Mouse (Mus musculus): Measurements from ENCODE around the gene Slc25a36. TPM values are rescaled to one million over a fixed set of nuclear protein-coding genes. Genes with fewer than 3 reads are reported as not detected.

Slc25a36 gene
- total RNA-seq, 2 experiments from 2014 or later = 82.5 to 87.7 TPM

DNA sequence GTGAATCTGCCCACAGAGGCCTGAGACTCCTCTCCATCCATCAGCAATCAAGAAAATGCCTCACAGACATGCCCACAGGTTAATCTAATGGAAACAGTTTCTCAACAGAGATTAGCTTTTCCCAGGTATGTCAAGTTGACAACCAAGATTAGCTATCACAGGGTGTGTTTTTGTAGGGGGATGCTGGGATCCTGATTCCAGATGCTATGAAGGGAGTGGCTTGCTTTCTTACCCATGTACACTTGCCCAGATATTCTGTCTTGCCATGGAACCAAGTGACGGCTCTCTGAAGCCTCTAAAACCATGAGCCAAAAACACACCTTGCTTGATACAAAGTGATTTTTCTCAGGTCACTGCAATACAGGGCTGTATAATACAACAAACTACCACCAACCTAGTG, 46.8 kb downstream of the Slc25a36 start:
- DNase-seq (ENCODE audit: low spot score in 2 of 2) = no peak
- intact Hi-C loops (cut with DNase I) = no loop called here

DNA sequence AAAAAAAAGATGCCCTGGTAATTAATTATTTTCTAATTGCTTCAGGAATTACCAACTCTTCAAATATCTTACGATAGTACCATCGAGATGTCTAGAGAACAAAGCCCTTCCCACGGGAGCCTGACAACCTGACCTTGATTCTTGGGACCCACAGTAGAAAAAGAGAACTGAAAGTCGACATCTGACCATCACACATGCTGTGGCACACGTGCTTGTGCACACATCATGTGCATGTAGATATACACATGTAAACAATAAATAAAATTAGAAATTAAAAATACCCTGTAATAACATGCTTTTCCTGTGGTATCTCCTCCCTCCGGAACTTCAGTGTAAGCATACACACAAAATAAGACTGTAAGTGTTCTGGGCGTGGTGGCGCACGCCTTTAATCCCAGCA, 49.3 kb downstream of the Slc25a36 start:
- intact Hi-C loops (cut with DNase I) = no loop called here
- DNase-seq (ENCODE audit: low spot score in 2 of 2) = no peak

DNA sequence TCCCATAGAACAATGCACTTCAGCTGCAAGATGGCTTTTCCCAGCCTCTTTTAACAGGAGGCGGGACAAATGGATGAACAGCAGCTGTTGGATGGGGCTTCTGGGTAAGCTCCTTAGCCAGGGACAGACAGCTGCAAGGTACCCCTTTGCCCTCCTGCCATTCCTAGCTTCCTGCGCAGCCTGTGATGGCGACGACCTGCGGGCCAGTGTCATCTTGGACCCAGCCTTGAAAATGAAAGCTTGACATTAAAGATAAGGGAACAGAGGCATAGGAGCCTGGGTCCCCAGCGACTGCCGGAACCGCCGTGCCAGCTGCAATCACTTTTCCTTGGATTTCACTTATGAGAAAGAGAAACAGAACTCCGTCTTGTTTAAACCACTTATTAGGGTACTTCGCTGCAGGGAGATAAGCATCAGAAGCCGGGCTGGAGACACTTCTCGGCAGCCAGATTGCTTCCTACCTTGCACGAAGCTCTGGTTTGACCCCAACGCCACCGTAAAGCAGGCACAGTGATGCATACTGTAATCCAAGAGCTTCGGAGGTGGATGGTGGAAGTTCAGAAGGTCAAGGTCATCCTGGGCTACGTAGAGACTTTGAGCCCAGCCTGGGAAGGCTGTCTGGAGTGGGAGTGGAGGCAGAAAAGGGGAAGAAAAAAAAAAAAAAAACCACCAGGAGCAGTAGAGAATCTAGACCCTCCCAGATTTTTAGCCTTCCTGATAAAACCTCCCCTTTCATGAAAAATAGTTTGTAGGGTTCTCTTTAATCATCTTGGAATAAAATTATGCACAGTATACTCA, 54.2 kb downstream of the Slc25a36 start:
- intact Hi-C loops (cut with DNase I) = no loop called here

DNA sequence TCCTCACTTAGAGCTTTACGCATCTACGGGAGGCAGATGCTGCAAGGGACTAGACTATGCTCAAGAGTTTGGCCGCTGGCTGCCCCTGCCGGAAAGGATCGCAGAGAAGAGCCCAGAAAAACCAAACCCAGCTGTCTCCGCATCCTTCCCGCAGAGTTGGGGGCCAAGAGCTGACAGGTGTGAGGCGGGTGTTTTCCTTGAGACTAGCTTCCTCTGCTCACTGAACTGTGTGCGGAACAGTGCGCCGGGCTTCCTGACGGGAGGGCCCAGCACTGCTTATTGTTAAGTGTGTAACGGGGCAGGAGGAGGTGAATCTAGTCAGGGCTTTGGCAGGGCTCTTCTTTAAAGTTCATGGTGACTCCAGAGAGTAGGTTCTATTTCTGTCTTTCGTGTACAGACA, 55.1 kb downstream of the Slc25a36 start:
- DNase-seq (ENCODE audit: low spot score in 2 of 2) = no peak
- intact Hi-C loops (cut with DNase I) = no loop called here

More for the DNA sequence above, 54.2 kb downstream of the Slc25a36 start:
- no peak for DNase-seq (ENCODE audit: low spot score in 2 of 2)

DNA sequence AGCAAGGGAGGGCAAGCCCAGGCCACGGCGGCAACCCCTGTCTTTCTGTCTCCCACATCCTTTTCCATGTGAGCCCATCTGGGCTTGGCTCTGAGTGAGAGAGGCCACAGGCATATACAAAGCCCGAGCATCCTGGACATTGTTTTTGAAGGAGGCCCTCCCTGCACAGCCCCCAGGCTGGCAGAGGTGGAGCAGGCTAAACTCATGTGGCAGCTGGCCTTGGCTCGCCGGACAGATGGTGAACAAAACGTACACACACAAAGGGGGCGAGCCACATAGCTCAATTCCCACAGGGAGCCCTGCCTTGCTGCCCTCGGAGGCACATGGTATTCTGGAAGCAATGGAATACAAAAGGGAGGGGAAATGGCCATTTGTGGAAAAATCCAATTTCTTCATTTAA, 59.8 kb downstream of the Slc25a36 start:
- intact Hi-C loops (cut with DNase I) = no loop called here
- no peak for DNase-seq (ENCODE audit: low spot score in 2 of 2)

DNA sequence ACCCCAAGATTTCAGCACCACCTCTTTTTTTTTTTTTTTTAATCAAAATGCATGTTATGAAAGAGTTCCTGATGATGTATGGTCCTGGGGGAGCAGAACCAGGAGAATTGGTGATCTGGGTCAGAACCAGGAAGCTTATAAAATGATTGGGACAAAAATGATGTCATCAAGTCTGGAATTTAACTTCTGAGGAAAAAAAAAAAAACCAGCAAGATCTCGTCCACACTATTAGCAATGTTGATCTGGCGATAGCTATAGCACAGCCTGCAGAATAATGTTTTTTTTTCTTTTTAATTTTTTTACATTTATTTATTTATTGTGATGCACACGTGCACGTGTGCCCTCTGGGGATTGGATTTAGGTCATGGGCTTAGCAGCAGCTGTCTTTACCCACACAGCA, 64.7 kb downstream of the Slc25a36 start:
- no peak for DNase-seq (ENCODE audit: low spot score in 2 of 2)
- intact Hi-C loops (cut with DNase I) = no loop called here

DNA sequence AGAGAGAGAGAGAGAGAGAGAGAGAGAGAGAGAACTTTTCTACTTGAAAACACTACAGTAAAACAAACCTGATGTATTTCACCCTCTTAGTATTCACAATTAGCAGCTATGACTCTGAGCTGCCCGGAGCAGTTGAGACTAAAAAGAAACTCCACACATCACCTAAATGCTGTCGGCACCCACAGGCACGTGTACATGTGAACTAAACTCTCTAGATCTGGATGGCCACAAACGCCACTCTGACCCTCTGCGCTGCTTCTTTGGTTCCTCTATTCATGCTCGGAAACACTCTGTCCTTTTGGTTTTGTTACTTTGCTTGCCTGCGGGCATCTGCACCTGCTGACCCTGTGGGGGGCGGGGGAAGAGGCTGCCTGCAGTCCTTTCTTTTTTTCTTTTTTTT, 69.3 kb downstream of the Slc25a36 start:
- DNase-seq (ENCODE audit: low spot score in 2 of 2) = no peak
- intact Hi-C loops (cut with DNase I) = no loop called here

DNA sequence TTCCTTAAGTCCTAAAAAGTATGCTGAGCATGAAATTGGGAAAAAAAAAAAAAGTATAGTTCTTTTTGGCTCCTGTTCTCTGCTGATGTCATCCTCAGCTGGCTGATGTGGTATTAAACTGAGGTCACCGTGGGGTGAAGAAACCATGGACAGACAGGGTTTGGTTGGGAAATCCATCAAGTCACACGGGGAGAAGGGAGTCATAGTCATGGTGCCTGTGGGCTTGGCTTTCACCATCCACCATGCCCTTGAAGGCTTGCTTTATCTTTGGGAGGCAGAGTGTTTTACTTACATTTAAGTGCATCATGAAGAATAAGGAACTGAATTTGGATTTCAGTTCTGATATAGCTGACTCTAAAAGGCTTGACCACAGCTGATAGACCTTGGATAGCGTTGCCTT, 72.9 kb downstream of the Slc25a36 start:
- intact Hi-C loops (cut with DNase I) = no loop called here
- DNase-seq (ENCODE audit: low spot score in 2 of 2) = no peak

DNA sequence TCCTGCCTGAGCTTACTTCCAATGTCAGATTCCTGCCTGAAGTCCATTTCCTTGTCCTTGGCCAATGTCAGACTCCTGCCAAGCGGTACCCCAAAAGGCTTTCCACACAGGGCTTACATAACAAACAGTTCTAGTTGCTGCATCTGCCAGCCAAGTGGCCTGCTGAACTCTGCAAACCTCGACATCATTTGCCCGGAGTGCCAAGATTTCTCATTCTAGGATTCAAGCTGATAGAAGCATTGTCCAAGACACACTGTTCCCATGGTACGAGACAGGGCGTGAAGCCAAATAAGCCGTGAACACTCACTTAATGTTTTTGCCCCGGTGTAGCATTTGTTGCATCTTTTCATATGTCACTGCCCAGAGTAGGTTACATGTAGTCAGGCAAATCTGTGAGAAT, 74.3 kb downstream of the Slc25a36 start:
- intact Hi-C loops (cut with DNase I) = no loop called here
- DNase-seq (ENCODE audit: low spot score in 2 of 2) = no peak

DNA sequence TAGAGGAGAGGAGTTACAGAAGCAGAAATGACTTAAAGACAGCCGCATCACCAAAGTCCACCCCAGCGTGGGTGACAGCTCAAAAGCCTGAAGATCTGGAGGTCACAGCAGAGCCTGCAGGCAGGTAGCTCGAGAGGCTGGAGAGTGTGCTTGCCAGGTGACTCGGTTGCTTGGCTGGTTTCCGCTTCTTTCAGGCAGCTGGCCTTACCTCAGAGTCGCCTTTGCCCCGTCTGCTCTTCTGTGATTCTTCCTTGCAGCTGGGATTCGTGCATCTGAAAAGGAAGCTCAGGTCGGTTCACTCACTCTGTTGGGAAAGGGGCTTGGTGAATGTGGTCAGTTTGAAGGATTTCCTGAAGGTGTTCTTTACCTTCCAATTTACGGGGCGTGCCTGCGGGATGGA, 83.6 kb downstream of the Slc25a36 start:
- intact Hi-C loops (cut with DNase I) = no loop called here
- DNase-seq (ENCODE audit: low spot score in 2 of 2) = no peak

DNA sequence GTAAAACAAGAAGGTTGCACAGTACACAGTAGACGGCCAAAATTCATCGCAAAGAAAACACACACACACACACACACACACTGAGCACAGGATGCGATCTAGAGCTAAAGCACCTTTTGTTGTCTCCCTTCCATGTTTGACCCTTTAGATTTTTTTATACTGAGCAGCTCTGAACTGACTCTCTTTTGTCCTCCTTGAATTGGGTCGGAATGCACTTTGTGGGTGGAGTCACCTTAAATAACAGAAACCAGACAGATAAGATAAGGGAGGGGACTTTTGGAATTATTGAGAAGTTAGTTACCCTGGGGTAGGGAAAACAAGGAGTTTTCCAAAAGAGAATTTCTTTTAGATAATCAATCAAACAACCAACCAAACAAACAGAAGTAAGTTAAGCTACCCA, 85.0 kb downstream of the Slc25a36 start:
- no peak for DNase-seq (ENCODE audit: low spot score in 2 of 2)
- intact Hi-C loops (cut with DNase I) = no loop called here

Other genes with a start within 250 kb of the Slc25a36 start
- gene Pxylp1, start 218.5 kb downstream of the Slc25a36 start, total RNA-seq (2021) = 10 to 100 TPM; 13.4 to 17.8 TPM
- gene Spsb4, start 92.3 kb downstream of the Slc25a36 start, total RNA-seq (2021) = 1 to 10 TPM; 6.7 to 6.9 TPM